Mouse (Mus musculus) midbrain, embryonic 11.5 days (tissue): Measurements from ENCODE around the gene AK157302. TPM values are rescaled to one million over a fixed set of nuclear protein-coding genes. Genes with fewer than 3 reads are reported as not detected.

Experiments used
- ATAC-seq: fragments of 200-750 bp; cut with Nextera tagmentation; 2 replicates; pipeline ENCODE4 v1.8.0; 2017; ENCODE audit warnings: moderate TSS enrichment, moderate library complexity; ENCODE audit not compliant: low FRiP score
- DNase-seq: peaks from one replicate; pipeline ENCODE4 v3.0.0; 2015; ENCODE audit warnings: low spot score; ENCODE audit errors: missing footprints
- H3K27ac ChIP-seq: fragments of 300-500 bp; sonication (generic); 2 replicates; pipeline ENCODE4 v1.5.1; 2014; ENCODE audit warnings: low read depth, low read length
- H3K27me3 ChIP-seq: fragments of 300-500 bp; sonication (generic); 2 replicates; pipeline ENCODE4 v1.6.1; 2014; ENCODE audit warnings: mild to moderate bottlenecking, low read length, moderate library complexity, mixed read lengths; ENCODE audit not compliant: control insufficient read depth, insufficient read depth
- H3K36me3 ChIP-seq: fragments of 300-500 bp; sonication (generic); 2 replicates; pipeline ENCODE4 v1.6.1; 2014; ENCODE audit warnings: mild to moderate bottlenecking, low read length, moderate library complexity, mixed read lengths; ENCODE audit not compliant: control insufficient read depth, insufficient read depth
- H3K4me1 ChIP-seq: fragments of 300-500 bp; sonication (generic); 2 replicates; pipeline ENCODE4 v1.6.1; 2014; ENCODE audit warnings: low read length; ENCODE audit not compliant: control insufficient read depth, insufficient read depth
- H3K4me2 ChIP-seq: fragments of 300-500 bp; sonication (generic); 2 replicates; pipeline ENCODE4 v1.6.1; 2014; ENCODE audit warnings: mild to moderate bottlenecking, moderate library complexity
- H3K4me3 ChIP-seq: fragments of 300-500 bp; sonication (generic); 2 replicates; pipeline ENCODE4 v1.5.1; 2014; ENCODE audit warnings: low read depth, low read length
- H3K9ac ChIP-seq: fragments of 300-500 bp; sonication (generic); 2 replicates; pipeline ENCODE4 v1.6.1; 2014; ENCODE audit warnings: low read length
- H3K9me3 ChIP-seq: fragments of 300-500 bp; sonication (generic); 2 replicates; pipeline ENCODE4 v1.6.1; 2016; ENCODE audit warnings: low read length; ENCODE audit not compliant: control insufficient read depth
- whole genome bisulfite sequencing: fragments of 180-500 bp; shearing (Covaris S2); extraction: QIAGEN DNeasy Blood & Tissue Kit; methylation state at CpG from one replicate; pipeline ENCODE4 v1.1.7; 2014; 5-methylcytosine and 5-hydroxymethylcytosine counted together
- microRNA counts: library from miRNA; unstranded; fragments of <30 nt; microRNA quantifications from one replicate; lab custom pipeline; 2015
- microRNA-seq: library from miRNA; unstranded; fragments of <30 nt; microRNA quantifications from one replicate; pipeline ENCODE4, GENCODE M21; 2017
- polyA plus RNA-seq: library from polyadenylated mRNA; unstranded; fragments of >200 nt; fragmentation: Nextera tagmentation; extraction: Ambion mirVana; gene quantifications from 2 replicates; pipeline ENCODE4 v1.2.1, GENCODE M21; 2014

AK157302 gene
- polyA plus RNA-seq, 1 experiment from 2014 or later = 0.66 TPM

DNA sequence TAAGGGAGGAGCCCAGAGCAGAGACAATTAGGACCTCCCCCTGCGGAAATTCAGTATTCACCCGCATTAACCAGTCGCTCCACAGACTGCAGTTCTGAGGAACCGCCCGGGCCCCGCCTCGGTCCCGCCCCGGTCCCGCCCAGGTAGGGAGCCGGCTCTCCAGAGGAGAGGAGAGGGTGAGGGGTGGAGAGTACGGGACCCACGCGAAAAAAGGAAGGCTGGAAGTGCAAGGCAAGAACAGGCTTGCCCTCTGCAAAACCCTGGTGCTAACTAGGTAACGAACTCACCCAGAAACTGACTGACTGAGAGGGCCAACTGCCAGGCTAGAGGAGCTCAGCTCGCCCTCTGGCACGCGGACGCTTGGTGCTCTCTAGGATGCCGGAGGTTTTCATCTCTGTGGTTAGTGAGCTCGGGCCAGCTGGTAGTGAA lies 11.2 kb downstream of the AK157302 start:
- peaks cover 5% of the 10 kb centered on the region; the same call in 1 of the 2 replicates for H3K4me1 ChIP-seq
- H3K27ac ChIP-seq = peak overlapping the region; percentile 54; the same call in 1 of the 2 replicates
- no peaks in the 10 kb centered on the region for H3K36me3 ChIP-seq
- peak overlapping the region; percentile 67 for H3K4me3 ChIP-seq
- H3K27me3 ChIP-seq = no peaks in the 10 kb centered on the region
- peak overlapping the region; percentile 80 for H3K9ac ChIP-seq
- peak overlapping the region; percentile 48 for H3K4me2 ChIP-seq
- no peaks in the 10 kb centered on the region for H3K9me3 ChIP-seq
- ATAC-seq (peak; percentile 99), DNase-seq (peak; percentile 98)
- under 1% methylated on average over 21 of the region's 21 CpGs for WGBS

DNA sequence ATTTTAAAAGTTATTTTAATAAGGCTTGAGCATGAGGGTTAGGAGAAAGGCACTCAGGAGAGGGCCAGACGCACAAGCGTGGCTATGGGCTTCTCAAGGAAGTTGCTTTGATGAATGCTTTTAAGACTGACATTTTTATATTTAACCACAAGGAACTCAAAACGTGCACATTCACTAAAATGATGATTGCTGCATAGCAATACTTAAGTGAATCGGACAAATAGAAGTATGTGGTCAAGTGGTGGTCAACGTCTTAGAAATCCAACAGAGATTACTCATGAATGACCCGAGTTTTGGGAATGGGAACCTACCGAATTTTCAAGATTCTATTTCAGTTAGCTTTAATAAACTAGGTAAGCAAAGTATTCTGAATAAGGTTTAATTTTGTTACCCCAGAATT lies 35.1 kb downstream of the AK157302 start:
- Histone ChIP-seq H3K4me3 (peak overlapping the region; percentile 84; the same call in 1 of the 2 replicates), H3K27ac (no peak overlapping the region), H3K9ac (peak overlapping the region; percentile 44; the same call in 1 of the 2 replicates), H3K4me1 (0 out of 2 replicates have a peak, but pooled peaks cover 2% of the 10 kb centered on the region), H3K4me2 (peak overlapping the region; percentile 62), H3K27me3 (no peaks in the 10 kb centered on the region), H3K9me3 (no peaks in the 10 kb centered on the region), H3K36me3 (peaks cover 3% of the 10 kb centered on the region; the same call in 1 of the 2 replicates)
- DNase-seq (peak; percentile 88), ATAC-seq (no peak)
- 55% methylated on average over 7 of the region's 7 CpGs for WGBS

DNA sequence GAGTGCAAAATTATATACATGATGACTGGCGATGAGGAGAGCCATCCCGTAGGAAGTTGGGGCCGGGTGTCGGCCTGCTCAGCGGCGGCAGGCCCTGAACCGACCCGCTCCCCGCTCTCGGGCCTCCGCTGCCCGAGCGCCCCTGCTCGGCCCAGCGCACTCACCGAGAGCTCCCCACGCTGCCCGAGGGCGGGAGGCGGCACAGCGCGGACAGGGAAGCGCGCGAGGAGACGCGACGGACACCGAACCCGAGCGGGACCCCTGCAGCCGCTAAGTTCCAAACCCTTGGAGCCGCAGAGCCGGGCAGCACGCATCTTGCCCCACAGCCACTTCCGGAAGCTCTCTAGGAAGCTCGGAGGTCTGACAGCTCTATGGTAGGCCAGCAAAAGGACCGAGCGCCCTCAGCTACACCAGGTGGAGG lies 35.8 kb downstream of the AK157302 start, which contains the start of gene Zkscan8:
Gene Zkscan8 (minus strand): TSS at position 340 of the 421 bp plus-strand sequence.
- H3K27ac ChIP-seq = peak within 1 kb of the TSS; percentile 90
- DNase-seq (peak; percentile 99), ATAC-seq (peak; percentile 99)
- 0 out of 2 replicates have a peak, but pooled peaks cover 2% of the 10 kb centered on the region for H3K4me1 ChIP-seq
- peak within 1 kb of the TSS; percentile 98 for H3K9ac ChIP-seq
- H3K4me3 ChIP-seq = peak within 1 kb of the TSS; percentile 84
- H3K9me3 ChIP-seq = no peaks in the 10 kb centered on the region
- no peaks in the 10 kb centered on the region for H3K27me3 ChIP-seq
- H3K4me2 ChIP-seq = peak within 1 kb of the TSS; percentile 62
- H3K36me3 ChIP-seq = peaks cover 2% of the 10 kb centered on the region; the same call in 1 of the 2 replicates
- under 1% methylated on average over 39 of the region's 39 CpGs for WGBS

DNA sequence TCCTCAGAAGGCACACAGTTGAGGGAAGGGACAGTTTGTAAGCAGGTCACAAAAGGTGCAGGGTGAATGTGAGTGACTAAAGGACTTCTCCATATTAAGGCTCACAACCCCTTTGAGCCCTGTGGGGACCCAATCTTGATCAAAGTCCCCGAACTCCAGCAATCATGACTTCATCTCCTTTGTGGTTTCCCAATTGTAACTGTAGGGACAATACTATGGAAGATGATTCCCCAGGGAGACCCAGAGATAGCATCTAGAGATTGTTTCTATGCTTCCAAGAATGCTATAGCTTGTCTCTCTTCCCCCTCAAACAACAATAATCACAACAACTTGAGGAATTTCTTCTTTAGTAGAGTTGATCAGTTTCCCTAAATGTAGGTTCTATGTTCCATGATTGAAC lies 47.7 kb downstream of the AK157302 start, which contains the start of gene Olfr1366:
Gene Olfr1366 (minus strand): TSS at position 101 of the 400 bp plus-strand sequence.
- no peak within 1 kb of the TSS for H3K4me2 ChIP-seq
- no peak within 1 kb of the TSS for H3K27ac ChIP-seq
- H3K27me3 ChIP-seq = no peaks in the 10 kb centered on the region
- no peaks in the 10 kb centered on the region for H3K9me3 ChIP-seq
- no peak within 1 kb of the TSS for H3K4me3 ChIP-seq
- DNase-seq (no peak), ATAC-seq (no peak)
- no peak within 1 kb of the TSS for H3K9ac ChIP-seq
- no peaks in the 10 kb centered on the region for H3K4me1 ChIP-seq
- no peaks in the 10 kb centered on the region for H3K36me3 ChIP-seq
- WGBS = 68% methylated on average over 1 of the region's 1 CpGs

MicroRNAs encoded within 50 kb of the gene (microRNA counts, 519-probe panel; counts per million panel counts)
- microRNA mmu-miR-1896 (lab: Ali Mortazavi, UCI) = not detected

Small RNAs within 50 kb of the gene (microRNA-seq; reads per million reads assigned to microRNA genes)
- gene Mir1896 = not detected

Other genes with a start within 250 kb of the AK157302 start
- gene Gpx5, start 202.5 kb upstream of the AK157302 start, polyA plus RNA-seq = not detected in 2 replicates
- gene Gpx6, start 183.1 kb upstream of the AK157302 start, polyA plus RNA-seq = not detected in 2 replicates
- gene Olfr1367, start 148.3 kb upstream of the AK157302 start, polyA plus RNA-seq = not detected in 2 replicates
- 20.3 and 21.8 TPM in 2 replicates for gene Zscan12, start 132.4 kb upstream of the AK157302 start, polyA plus RNA-seq
- 85.4 and 85.9 TPM in 2 replicates for gene Zkscan3, start 92.5 kb upstream of the AK157302 start, polyA plus RNA-seq
- 6.6 and 7.6 TPM in 2 replicates for gene Pgbd1, start 54.2 kb upstream of the AK157302 start, polyA plus RNA-seq
- gene Zscan26, start 41.5 kb upstream of the AK157302 start, polyA plus RNA-seq = 14.6 and 16.4 TPM in 2 replicates
- 2.6 and 2.7 TPM in 2 replicates for gene Nkapl, start 26.7 kb upstream of the AK157302 start, polyA plus RNA-seq
- 3.9 and 4.2 TPM in 2 replicates for gene Zkscan4, start 16.3 kb upstream of the AK157302 start, polyA plus RNA-seq
- not detected in 2 replicates for gene Gm10065, start 15.8 kb upstream of the AK157302 start, polyA plus RNA-seq
- 3.7 and 4.0 TPM in 2 replicates for gene Gm11273, start 6.2 kb downstream of the AK157302 start, polyA plus RNA-seq
- gene Zkscan8, start 35.9 kb downstream of the AK157302 start, polyA plus RNA-seq = 10.6 and 11.1 TPM in 2 replicates
- gene Olfr1366, start 47.6 kb downstream of the AK157302 start, polyA plus RNA-seq = 0.12 and 0.26 TPM in 2 replicates
- 0.04 TPM in 1 of 2 replicates, not detected in the other for gene Olfr1535, start 64.7 kb downstream of the AK157302 start, polyA plus RNA-seq
- gene Olfr1364, start 86.5 kb downstream of the AK157302 start, polyA plus RNA-seq = not detected in 2 replicates
- gene Olfr1362, start 118.8 kb downstream of the AK157302 start, polyA plus RNA-seq = not detected in 2 replicates
- gene Olfr11, start 147.3 kb downstream of the AK157302 start, polyA plus RNA-seq = not detected in 2 replicates
- not detected in 2 replicates for gene Olfr1361, start 168.2 kb downstream of the AK157302 start, polyA plus RNA-seq
- not detected in 2 replicates for gene Olfr1360, start 182.2 kb downstream of the AK157302 start, polyA plus RNA-seq
- gene Olfr1359, start 202.9 kb downstream of the AK157302 start, polyA plus RNA-seq = not detected in 2 replicates
- 0.85 and 2.7 TPM in 2 replicates for gene Hist1h2bl, start 220.9 kb downstream of the AK157302 start, polyA plus RNA-seq
- 19.8 and 20.9 TPM in 2 replicates for gene Hist1h2ai, start 221.2 kb downstream of the AK157302 start, polyA plus RNA-seq
- gene Hist1h3h, start 222.4 kb downstream of the AK157302 start, polyA plus RNA-seq = 11.6 and 12.9 TPM in 2 replicates
- 4.2 and 5.7 TPM in 2 replicates for gene Hist1h2bm, start 226.8 kb downstream of the AK157302 start, polyA plus RNA-seq
- gene Hist1h4j, start 239.8 kb downstream of the AK157302 start, polyA plus RNA-seq = 1.0 and 2.2 TPM in 2 replicates